Mouse (Mus musculus) testis, postnatal 10 days (tissue): ENCODE data around the gene Olfr983.
A peak's percentile ranks its signal among the peaks of the same experiment; 100 is the strongest.

ENCODE experiments used
- DNase-seq: peaks from one replicate; pipeline ENCODE4 v3.0.0; 2021; ENCODE audit warnings: low spot score

Gene Olfr983

DNA sequence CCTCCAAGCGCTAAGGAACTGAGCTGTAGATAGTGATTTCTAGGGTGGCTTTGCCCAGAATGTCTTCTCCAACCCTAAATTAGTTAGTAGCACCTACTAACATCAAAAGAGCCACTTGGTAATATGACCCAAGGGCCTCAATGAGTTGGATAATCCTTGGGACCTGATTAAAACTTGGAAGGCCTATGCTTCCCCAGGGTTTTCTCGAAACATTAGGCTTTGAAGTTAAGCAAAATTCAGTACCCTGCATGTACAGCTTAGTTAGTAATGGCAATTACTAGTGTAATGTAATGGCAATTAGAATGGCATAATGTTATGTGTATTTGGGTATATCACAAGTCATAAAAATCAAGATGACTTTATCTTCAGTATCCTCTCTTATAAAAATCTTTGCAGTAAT lies at the start of gene Olfr983:
TSS of gene Olfr983 (minus strand) at position 101 of the 400 bp plus-strand sequence.
- no peak for DNase-seq

DNA sequence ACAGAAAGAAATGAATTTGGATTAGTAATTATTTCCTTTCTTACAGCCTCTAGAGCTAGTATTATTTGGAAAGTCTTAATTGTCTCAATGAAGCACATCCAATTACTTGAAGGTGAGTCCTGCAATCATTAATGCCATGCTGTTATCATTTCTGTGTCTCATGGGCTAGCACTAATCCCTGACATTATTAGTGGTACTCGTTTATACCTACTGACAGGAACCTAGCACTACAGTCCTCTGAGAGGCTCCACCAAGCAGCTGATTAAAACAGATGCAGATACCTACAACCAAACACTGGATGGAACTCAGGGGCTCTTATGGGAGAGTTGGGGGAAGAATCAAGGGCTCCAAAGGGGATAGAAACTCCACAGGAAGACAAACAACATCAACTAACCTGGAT lies 48.1 kb upstream of the Olfr983 start:
- DNase-seq, result no peak

DNA sequence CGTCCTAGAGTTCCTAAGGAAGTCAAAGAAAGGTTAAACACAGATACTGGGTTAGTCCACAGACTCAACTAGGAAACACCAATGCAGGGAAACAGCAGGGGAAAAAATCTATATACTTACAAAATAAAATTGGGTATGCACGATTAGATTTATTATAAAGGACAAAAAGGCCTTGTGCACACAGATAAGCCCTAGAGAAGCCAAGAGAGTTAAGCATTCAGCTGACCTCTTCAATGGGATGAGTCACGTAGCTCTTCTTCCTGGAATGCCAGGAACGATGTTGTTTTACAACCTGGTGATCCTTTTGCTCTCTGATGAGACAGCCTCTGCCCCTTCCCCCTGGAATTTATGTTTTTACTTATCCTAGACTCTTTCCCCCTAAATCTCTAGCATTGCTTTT lies 46.1 kb upstream of the Olfr983 start:
- DNase-seq, result no peak

DNA sequence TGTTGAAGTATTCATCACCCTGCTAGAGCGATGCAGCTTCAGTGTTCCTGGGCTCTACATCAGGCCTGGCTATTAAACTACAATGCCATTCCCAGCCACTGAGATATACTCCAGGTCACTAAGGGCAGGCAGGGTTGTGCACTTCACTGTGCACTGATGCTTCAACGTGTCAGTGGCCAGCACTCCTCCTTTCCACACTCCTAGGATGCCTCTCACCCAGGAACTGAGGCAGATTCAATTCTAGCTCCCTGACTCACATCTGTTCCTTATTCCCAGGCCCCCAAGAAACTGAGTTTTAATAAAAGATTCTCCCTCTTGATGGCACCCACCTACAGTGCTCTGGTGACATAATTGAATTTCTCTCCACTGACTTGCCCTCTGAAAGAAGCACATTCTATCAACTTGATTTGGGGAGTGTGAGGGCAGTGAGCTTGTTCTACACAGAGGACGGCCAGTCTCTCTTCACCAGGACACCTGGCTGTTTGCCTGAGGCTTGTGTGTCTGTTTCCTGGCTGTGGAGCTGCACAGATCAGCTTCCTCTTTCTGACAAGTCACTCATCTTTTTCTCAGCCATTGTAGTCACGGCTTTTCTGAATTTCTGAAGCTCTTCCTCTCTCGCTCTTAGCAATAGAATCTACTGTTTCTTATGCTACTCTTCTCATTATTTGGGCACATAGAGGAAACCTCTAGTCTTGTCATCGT lies 43.7 kb upstream of the Olfr983 start:
- no peak for DNase-seq

DNA sequence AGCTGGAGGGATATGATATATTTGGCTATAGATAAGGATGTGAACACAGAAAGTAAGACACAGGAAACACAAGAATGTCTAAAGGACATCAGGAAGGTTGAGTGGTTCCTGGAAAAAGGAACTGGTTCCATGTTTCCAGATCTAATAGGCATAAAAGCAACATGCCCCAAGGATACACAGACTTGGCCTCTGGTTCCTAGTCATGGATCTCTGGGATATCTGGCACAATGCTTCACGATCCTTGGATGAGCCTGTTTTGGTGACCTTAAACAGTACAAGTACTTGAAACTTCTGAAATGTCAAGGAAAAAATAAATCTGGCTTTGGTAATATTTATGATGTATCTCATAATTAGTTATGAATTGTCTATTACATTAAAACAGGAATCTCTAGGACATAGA lies 37.2 kb upstream of the Olfr983 start:
- DNase-seq, result no peak

DNA sequence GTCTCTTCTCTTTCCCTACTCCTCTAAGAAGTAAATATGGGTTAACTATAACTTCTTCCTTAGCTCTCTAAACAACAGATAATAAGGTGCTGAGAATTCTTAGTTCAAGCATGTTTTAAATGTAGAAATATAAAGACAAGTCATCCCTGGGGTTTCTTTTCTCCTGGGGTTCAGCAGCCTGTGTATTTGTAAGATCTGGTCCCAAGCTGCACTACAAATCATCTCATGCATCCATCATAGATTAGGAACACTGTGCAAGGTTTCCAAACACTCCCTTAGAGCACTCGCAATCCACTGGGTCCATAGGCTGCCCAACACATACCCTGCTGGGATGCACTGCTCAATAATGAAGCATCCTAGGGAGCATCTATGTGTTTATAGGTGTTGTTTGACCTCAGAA lies 36.7 kb upstream of the Olfr983 start, which contains the start of gene Olfr985:
TSS of gene Olfr985 (minus strand) at position 101 of the 400 bp plus-strand sequence.
- no peak for DNase-seq

GRCm38 (mm10) chr9:40117287-40117659 lies 23.9 kb upstream of the Olfr983 start:
- DNase-seq, result no peak

DNA sequence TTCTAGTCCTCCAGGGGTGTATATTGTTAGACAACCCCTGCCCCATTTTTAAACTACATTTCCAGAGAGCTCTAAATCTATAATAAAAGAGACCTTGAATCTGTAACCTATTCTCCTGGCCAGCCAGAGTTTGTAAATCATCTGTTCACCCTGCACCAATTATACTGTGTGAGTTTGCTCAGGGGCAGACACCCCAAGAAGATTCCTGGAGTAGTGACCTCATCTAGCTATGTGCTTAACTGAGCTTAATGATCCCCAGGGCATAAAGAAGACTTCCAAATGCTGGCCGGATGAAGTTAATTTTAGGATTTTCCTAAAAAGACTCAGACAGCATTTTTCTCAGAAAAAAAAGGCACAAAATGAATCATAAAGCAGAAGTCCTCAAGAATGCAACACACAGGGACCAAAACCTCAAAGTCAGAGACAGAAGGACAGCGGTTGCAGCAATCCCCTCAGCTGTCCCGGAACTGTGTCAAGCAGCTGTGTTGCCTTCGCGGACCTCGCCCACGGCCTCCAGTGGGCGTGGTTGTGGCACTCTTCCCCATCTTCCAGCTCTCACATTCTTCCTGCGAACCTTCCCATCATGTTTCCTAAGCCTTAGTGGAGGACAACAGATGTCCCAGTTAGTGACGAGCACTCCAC lies 23.4 kb upstream of the Olfr983 start:
- DNase-seq, result peak; percentile 58

- DNase-seq, result no peak
These were observed 20.7 kb upstream of the Olfr983 start, which contains the start of gene Olfr984 for GRCm38 (mm10) chr9:40114106-40114505. Gene Olfr984, minus strand, starts transcription at chr9:40114206.

DNA sequence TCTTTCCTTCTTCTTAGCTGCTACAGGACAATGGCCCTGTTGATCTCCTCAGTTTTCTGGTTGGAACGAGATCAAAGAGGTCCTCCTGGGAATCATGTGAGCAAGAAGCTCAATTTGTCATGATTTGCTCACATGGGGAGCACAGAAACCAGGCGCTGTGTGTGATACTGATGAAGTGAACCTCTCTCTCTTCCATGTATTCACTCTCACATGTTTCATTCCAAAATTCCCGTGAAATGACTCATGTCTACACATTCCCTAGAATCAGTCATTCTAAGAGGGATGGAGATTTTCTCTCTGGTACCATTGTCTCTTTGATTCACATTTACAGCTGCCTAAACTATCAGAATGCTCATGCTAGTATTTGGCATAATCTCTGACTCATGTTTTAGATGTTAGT lies 1.4 kb upstream of the Olfr983 start:
- no peak for DNase-seq

- DNase-seq, result no peak
These were observed 19.9 kb downstream of the Olfr983 start, which contains the start of gene Olfr982 for GRCm38 (mm10) chr9:40073529-40073928. Gene Olfr982, plus strand, starts transcription at chr9:40073829.

GRCm38 (mm10) chr9:40050138-40050537 lies 43.3 kb downstream of the Olfr983 start:
- no peak for DNase-seq
